Mouse (Mus musculus): ENCODE measurements around the gene Hlf. TPM values are rescaled to one million over a fixed set of nuclear protein-coding genes. Genes with fewer than 3 reads are reported as not detected.
A peak's percentile ranks its signal among the peaks of the same experiment; 100 is the strongest.

The Hlf gene
- total RNA-seq, 2 experiments from 2014 or later, result 138 to 143 TPM

- no peak for TF ChIP-seq CTCF (IDR thresholded peaks at IDR 0.05)
- H3K4me3 ChIP-seq, result no peak overlapping the region
- no peak for DNase-seq (ENCODE audit: extremely low spot score in 1 of 2, low spot score in 2 of 2)
Observed at GRCm38 (mm10) chr11:90330202-90330694, 60.4 kb downstream of the Hlf start.

GRCm38 (mm10) chr11:90326836-90327235, 63.9 kb downstream of the Hlf start:
- no peak for DNase-seq (ENCODE audit: extremely low spot score in 1 of 2, low spot score in 2 of 2)

More at GRCm38 (mm10) chr11:90330202-90330694, 60.4 kb downstream of the Hlf start:
- no peak overlapping the region for H3K27ac ChIP-seq
- intact Hi-C loops (cut with DNase I), result no loop called here

GRCm38 (mm10) chr11:90326146-90326545, 64.5 kb downstream of the Hlf start:
- no peak for DNase-seq (ENCODE audit: extremely low spot score in 1 of 2, low spot score in 2 of 2)
- no peak for TF ChIP-seq CTCF (IDR thresholded peaks at IDR 0.05)
- Histone ChIP-seq H3K27ac (no peak overlapping the region), H3K4me3 (no peak overlapping the region)
- intact Hi-C loops (cut with DNase I), result no loop called here

More at GRCm38 (mm10) chr11:90326836-90327235, 63.9 kb downstream of the Hlf start:
- no peak for TF ChIP-seq CTCF (IDR thresholded peaks at IDR 0.05)
- Histone ChIP-seq H3K27ac (no peak overlapping the region), H3K4me3 (no peak overlapping the region)
- intact Hi-C loops (cut with DNase I), result no loop called here

DNA sequence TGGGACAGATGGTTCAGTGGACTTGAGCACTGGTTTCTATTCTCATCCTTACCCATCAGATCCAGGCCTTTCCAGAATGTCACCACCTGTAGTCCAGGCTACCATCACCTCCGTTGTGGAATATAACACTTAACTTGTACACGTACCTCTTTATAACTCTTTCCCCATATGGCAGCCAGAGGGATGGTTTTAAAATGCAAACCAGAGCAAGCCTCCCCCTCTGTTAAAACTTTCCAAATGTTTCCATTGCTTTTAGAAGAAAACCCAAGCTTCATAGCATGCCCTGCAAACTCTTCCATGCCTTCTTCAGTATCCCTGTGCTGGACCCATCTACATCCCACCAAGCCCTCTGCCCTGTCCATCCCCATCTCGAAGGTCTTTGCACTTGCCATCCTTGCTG, 66.1 kb downstream of the Hlf start:
- H3K4me3 ChIP-seq, result no peak overlapping the region
- no peak overlapping the region for H3K27ac ChIP-seq
- intact Hi-C loops (cut with DNase I), result no loop called here
- TF ChIP-seq CTCF (IDR thresholded peaks at IDR 0.05), result no peak
- no peak for DNase-seq (ENCODE audit: extremely low spot score in 1 of 2, low spot score in 2 of 2)

DNA sequence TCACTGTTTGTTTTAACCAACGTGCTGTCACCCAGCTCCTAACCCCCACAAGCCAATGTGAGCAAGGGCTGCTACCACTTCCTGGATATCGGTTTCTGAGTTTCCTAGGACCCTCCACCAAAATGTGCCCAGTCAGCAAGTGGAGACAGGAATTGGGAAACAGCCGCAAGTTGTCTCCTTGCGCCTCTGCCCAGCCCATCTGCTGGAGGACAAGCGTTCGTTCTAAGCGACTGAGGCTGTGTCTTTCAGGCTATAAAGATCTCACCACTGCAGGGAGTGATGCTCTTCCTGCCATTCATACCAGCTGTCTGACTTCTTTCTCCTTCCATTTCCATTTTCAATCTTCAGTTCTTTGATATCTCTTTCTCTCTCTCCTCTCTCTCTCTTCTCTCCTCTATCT, 69.8 kb downstream of the Hlf start:
- intact Hi-C loops (cut with DNase I), result no loop called here
- no peak for DNase-seq (ENCODE audit: extremely low spot score in 1 of 2, low spot score in 2 of 2)

GRCm38 (mm10) chr11:90317482-90317881, 73.2 kb downstream of the Hlf start:
- intact Hi-C loops (cut with DNase I), result loop anchor here (1.0 to 5.0 kb wide), 3 partner anchors 72 to 305 kb away; no protein-coding TSS in a partner anchor
- peak overlapping the region; percentile 64 for H3K27ac ChIP-seq
- TF ChIP-seq CTCF (IDR thresholded peaks at IDR 0.05), result peak; percentile 94
- DNase-seq (ENCODE audit: extremely low spot score in 1 of 2, low spot score in 2 of 2), result peak; percentile 56 to 66
- H3K4me3 ChIP-seq, result no peak overlapping the region

More for the DNA sequence above, 69.8 kb downstream of the Hlf start:
- Histone ChIP-seq H3K4me3 (no peak overlapping the region), H3K27ac (no peak overlapping the region)
- no peak for TF ChIP-seq CTCF (IDR thresholded peaks at IDR 0.05)

DNA sequence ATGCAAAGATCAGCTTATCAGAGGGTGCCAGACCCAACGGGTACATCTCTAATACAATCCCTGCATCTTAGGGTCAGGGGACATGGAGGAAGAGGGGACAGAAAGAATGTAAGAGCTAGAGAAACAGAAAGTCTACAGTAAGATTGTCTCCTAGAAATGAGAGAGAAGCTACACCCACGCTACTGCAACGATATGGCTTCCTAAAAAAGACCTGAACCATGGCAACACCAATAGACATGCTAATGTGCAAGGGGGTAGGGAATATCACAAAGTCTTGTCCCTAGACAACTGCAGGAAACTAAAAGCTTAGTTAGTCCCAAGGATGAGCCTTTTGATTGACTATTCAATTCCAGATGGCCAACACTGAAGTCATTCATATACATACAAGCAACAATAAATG, 76.1 kb downstream of the Hlf start:
- DNase-seq (ENCODE audit: extremely low spot score in 1 of 2, low spot score in 2 of 2), result no peak
- intact Hi-C loops (cut with DNase I), result loop anchor here (5.0 kb wide), 1 partner anchor 238 kb away; no protein-coding TSS in a partner anchor
- Histone ChIP-seq H3K4me3 (no peak overlapping the region), H3K27ac (no peak overlapping the region)
- TF ChIP-seq CTCF (IDR thresholded peaks at IDR 0.05), result no peak

- TF ChIP-seq CTCF (IDR thresholded peaks at IDR 0.05), result peak; percentile 88
- Histone ChIP-seq H3K4me3 (no peak overlapping the region), H3K27ac (no peak overlapping the region)
- intact Hi-C loops (cut with DNase I), result loop anchor here (2.0 to 10.0 kb wide), 3 partner anchors 125 to 322 kb away; no protein-coding TSS in a partner anchor
- peak; percentile 42 for DNase-seq (ENCODE audit: extremely low spot score in 1 of 2, low spot score in 2 of 2)
Observed at GRCm38 (mm10) chr11:90306993-90307392, 83.7 kb downstream of the Hlf start.

- H3K27ac ChIP-seq, result no peak overlapping the region
- no peak for DNase-seq (ENCODE audit: extremely low spot score in 1 of 2, low spot score in 2 of 2)
- no peak overlapping the region for H3K4me3 ChIP-seq
- no peak for TF ChIP-seq CTCF (IDR thresholded peaks at IDR 0.05)
- intact Hi-C loops (cut with DNase I), result loop anchor here (2.0 to 10.0 kb wide), 3 partner anchors 124 to 321 kb away; no protein-coding TSS in a partner anchor
Observed at GRCm38 (mm10) chr11:90306067-90306466, 84.6 kb downstream of the Hlf start.

DNA sequence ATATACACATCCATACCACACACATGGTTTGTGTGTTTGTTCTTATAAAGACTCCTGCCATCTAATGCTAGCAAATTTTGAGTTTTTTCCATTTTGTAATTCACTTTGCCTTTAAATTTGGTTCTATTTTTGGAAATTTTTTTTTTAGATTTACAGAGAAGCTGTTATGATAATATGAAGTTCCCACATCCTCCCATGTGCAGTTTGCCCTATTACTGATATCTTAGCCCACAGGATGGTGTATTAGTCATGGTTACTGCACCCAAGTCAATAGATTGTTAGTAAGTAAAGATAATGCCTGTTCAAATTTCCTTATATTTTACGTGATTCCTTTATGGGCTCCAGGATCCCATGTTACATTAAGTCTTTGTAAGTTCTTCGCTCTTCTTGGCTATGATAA, 96.1 kb downstream of the Hlf start:
- DNase-seq (ENCODE audit: extremely low spot score in 1 of 2, low spot score in 2 of 2), result no peak
- Histone ChIP-seq H3K27ac (no peak overlapping the region), H3K4me3 (no peak overlapping the region)
- intact Hi-C loops (cut with DNase I), result no loop called here
- no peak for TF ChIP-seq CTCF (IDR thresholded peaks at IDR 0.05)

DNA sequence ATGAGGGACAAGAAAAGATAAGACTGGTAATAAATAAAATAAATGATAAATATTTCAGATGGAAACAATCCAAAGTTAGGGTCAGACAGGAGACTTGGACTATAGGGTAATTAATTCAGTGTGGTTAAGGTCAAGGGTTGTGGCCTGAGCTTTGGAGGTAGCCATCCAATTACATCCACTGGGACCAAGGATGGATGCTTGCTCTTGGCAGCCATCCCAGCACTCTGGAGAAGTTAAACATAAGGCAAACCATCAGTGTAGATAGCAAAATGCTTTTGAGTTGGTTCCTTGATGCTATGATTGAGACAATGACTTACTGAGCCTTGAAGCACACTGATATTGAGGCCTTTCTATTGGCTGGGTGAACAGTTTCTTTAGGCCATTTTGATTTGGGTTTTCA, 97.9 kb downstream of the Hlf start:
- intact Hi-C loops (cut with DNase I), result no loop called here
- no peak for DNase-seq (ENCODE audit: extremely low spot score in 1 of 2, low spot score in 2 of 2)
- Histone ChIP-seq H3K27ac (no peak overlapping the region), H3K4me3 (no peak overlapping the region)
- TF ChIP-seq CTCF (IDR thresholded peaks at IDR 0.05), result no peak

DNA sequence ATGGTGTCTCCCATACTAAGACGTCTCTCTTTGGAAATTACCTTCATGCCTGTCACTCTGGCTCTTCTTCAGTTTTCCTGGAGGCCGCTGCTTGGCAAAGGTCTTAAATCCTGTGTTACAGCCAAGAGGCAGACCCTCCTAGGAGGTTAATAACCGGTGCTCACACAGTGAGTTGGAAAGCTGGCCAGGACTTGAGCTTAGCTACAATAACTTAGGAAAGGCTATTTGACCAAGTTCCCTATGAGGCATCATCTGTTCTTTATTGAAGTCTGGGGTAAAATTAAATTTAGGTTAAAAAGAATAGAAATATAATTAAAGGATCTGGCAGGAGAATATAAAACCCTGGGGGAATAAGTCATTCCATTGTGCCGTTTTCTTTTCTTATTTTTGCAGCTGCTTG, 99.5 kb downstream of the Hlf start:
- DNase-seq (ENCODE audit: extremely low spot score in 1 of 2, low spot score in 2 of 2), result no peak
- no peak for TF ChIP-seq CTCF (IDR thresholded peaks at IDR 0.05)
- Histone ChIP-seq H3K4me3 (no peak overlapping the region), H3K27ac (no peak overlapping the region)
- intact Hi-C loops (cut with DNase I), result no loop called here

DNA sequence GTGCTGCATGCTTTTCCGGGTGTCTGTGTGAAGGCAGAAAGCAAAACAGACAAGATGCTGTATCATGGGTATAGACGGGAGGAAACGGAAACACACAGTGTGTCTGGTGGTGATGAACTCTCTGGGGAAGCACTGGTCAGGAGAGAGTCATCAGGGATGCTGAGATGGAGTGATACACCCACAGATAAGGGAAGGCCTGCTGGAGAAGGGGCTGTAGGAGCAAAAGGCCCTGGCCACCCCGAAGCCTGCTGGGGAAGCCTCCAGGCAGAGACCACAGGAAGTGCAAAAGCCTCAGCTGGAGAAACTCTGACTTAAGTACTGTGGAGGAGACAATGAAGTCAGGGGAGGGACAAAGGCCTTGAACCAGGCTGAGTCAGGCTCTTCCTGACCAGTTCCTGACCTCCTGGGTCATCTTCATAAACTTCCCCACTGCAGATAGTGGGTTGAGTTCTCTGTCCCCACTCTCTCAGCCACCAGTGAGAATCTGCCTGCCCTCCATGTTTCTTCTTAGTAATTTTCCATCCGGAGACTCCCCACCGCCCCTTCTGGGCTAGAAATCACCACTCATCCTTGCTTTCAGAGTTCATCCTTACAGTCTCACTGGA, 104.0 kb downstream of the Hlf start:
- DNase-seq (ENCODE audit: extremely low spot score in 1 of 2, low spot score in 2 of 2), result no peak
- TF ChIP-seq CTCF (IDR thresholded peaks at IDR 0.05), result no peak
- Histone ChIP-seq H3K27ac (no peak overlapping the region), H3K4me3 (no peak overlapping the region)
- intact Hi-C loops (cut with DNase I), result no loop called here

Other genes with a start within 250 kb of the Hlf start
- 1 to 10 TPM; 3.8 to 5.3 TPM for gene Gm45716, start 203.2 kb downstream of the Hlf start, total RNA-seq (2021)
- 100 to 1,000 TPM; 222 to 227 TPM for gene Mmd, start 141.4 kb downstream of the Hlf start, total RNA-seq (2021)
- 10 to 100 TPM; 12.3 to 13.0 TPM for gene Stxbp4, start 247.2 kb upstream of the Hlf start, total RNA-seq (2021)
- gene Cox11, start 247.3 kb upstream of the Hlf start, total RNA-seq (2021), result 10 to 100 TPM; 26.7 to 32.5 TPM